Mouse (Mus musculus): ENCODE results near the gene Srsf7. TPM values are rescaled to one million over a fixed set of nuclear protein-coding genes. Genes with fewer than 3 reads are reported as not detected.
"Not testable (repeated sequence)": the region's sequence is repeated elsewhere in the genome, so short reads cannot be mapped to it uniquely, and the experiment has no call there.

Srsf7 gene
- polyA plus RNA-seq, 1 experiment from 2014 or later = 721 TPM

- ATAC-seq (ENCODE audit: low FRiP score, low read depth) = no peak
- H3K4me1 ChIP-seq = no peaks in the 10 kb centered on the region
These were observed 26.6 kb downstream of the Srsf7 start for GRCm38 (mm10) chr17:80180468-80180867.

DNA sequence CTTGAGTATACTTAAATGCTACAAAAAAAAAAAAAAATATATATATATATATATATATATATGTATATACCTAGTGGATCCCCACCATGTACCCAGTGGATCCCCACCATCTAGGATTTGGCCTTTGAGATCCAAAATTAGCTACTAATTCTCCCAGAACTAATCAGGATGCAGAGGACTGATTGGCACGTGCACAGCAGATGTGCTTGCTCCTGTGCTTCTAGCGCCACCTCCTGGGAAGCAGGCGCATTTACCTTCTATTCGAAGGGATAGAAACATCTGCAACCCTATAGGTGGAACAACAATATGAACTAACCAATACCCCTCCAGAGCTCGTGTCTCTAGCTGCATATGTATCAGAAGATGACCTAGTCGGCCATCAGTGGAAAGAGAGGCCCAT is 27.1 kb downstream of the Srsf7 start:
- ATAC-seq (ENCODE audit: low FRiP score, low read depth) = peak; percentile 83; the same call in 1 of the 2 replicates
- H3K9me3 ChIP-seq = no peaks in the 10 kb centered on the region
- no peaks in the 10 kb centered on the region for H3K36me3 ChIP-seq
- no peak overlapping the region for H3K27ac ChIP-seq
- no peak overlapping the region for H3K9ac ChIP-seq
- no peak overlapping the region for H3K4me2 ChIP-seq (replicated peaks)
- 0% methylated on average over 6 of the region's 6 CpGs for WGBS
- H3K4me3 ChIP-seq = no peak overlapping the region
- H3K4me1 ChIP-seq = no peaks in the 10 kb centered on the region
- H3K27me3 ChIP-seq = no peaks in the 10 kb centered on the region

More at GRCm38 (mm10) chr17:80180468-80180867, 26.6 kb downstream of the Srsf7 start:
- no peak overlapping the region for H3K9ac ChIP-seq
- no peaks in the 10 kb centered on the region for H3K36me3 ChIP-seq
- no peak overlapping the region for H3K4me3 ChIP-seq
- H3K9me3 ChIP-seq = no peaks in the 10 kb centered on the region
- H3K4me2 ChIP-seq (replicated peaks) = no peak overlapping the region
- no peak overlapping the region for H3K27ac ChIP-seq
- no peaks in the 10 kb centered on the region for H3K27me3 ChIP-seq

GRCm38 (mm10) chr17:80178846-80179245 is 28.3 kb downstream of the Srsf7 start:
- WGBS = 94% methylated on average over 3 of the region's 3 CpGs
- H3K4me3 ChIP-seq; H3K4me2 ChIP-seq (replicated peaks); H3K9me3 ChIP-seq; H3K9ac ChIP-seq; ATAC-seq (ENCODE audit: low FRiP score, low read depth); H3K27me3 ChIP-seq; H3K36me3 ChIP-seq; H3K4me1 ChIP-seq; H3K27ac ChIP-seq: not testable (repeated sequence)

- Histone ChIP-seq H3K9ac (no peak overlapping the region), H3K4me3 (no peak overlapping the region), H3K4me1 (no peaks in the 10 kb centered on the region), H3K27ac (no peak overlapping the region), H3K27me3 (no peaks in the 10 kb centered on the region), H3K4me2 (replicated peaks) (no peak overlapping the region), H3K9me3 (no peaks in the 10 kb centered on the region), H3K36me3 (no peaks in the 10 kb centered on the region)
- 93% methylated on average over 3 of the region's 3 CpGs for WGBS
- no peak for ATAC-seq (ENCODE audit: low FRiP score, low read depth)
These were observed 31.1 kb downstream of the Srsf7 start for GRCm38 (mm10) chr17:80175966-80176365.

DNA sequence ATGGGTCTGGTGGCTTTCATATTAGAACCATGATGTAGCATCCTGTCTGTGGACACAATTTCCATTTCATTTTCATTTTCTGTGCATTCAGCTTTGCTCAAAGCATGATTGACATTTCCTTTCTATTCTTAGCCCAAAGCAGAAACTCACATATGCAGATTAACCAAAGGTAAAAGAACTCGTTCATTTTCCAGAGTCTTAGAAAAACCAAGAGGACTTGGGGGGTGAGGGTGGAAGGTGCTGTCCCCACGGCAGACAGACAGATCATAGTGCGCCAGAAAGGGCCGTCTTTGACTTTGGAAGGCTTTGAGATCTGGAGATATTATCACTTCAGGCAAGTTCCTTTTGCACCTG is 31.7 kb downstream of the Srsf7 start:
- H3K9me3 ChIP-seq = no peaks in the 10 kb centered on the region
- no peak overlapping the region for H3K27ac ChIP-seq
- no peak overlapping the region for H3K4me3 ChIP-seq
- H3K36me3 ChIP-seq = no peaks in the 10 kb centered on the region
- H3K4me2 ChIP-seq (replicated peaks) = no peak overlapping the region
- no peaks in the 10 kb centered on the region for H3K27me3 ChIP-seq
- WGBS = 84% methylated on average over 4 of the region's 4 CpGs
- H3K4me1 ChIP-seq = no peaks in the 10 kb centered on the region
- no peak overlapping the region for H3K9ac ChIP-seq
- no peak for ATAC-seq (ENCODE audit: low FRiP score, low read depth)

DNA sequence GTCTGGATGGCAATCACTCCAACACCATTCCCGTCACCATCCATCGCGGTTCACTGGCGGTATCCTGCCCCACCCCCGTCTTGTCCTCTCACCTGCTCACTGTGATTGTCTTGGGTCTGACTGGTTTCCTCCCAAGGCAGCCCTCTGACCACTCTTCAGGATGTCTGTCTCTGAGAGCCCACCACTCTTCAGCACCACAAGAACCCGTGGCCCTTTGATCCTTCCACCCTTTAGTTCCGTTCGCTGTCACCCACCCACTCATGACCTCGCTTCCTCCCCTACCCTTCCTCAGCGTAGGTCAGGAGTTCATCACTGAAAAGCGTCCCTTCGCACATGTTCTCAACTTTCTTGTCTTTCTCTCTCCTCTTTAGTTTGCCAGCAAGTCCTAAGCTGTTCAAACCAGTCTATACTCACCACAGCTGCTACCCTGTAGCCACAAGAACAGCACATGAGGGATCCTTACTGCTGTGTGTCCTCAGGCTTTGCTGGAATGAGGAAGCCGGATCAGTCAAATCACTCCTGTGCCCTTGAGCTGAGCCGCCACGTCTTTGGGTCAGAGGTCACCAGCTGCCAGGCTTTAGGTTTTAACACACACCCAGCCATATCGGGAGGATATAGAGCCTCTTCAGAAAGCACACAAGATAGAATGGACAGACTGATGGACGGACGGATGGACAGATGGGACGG is 32.3 kb downstream of the Srsf7 start:
- H3K9me3 ChIP-seq = no peaks in the 10 kb centered on the region
- no peak overlapping the region for H3K27ac ChIP-seq
- WGBS = 74% methylated on average over 19 of the region's 19 CpGs
- no peaks in the 10 kb centered on the region for H3K4me1 ChIP-seq
- no peaks in the 10 kb centered on the region for H3K27me3 ChIP-seq
- no peak for ATAC-seq (ENCODE audit: low FRiP score, low read depth)
- H3K36me3 ChIP-seq = no peaks in the 10 kb centered on the region
- no peak overlapping the region for H3K9ac ChIP-seq
- H3K4me2 ChIP-seq (replicated peaks) = no peak overlapping the region
- no peak overlapping the region for H3K4me3 ChIP-seq

DNA sequence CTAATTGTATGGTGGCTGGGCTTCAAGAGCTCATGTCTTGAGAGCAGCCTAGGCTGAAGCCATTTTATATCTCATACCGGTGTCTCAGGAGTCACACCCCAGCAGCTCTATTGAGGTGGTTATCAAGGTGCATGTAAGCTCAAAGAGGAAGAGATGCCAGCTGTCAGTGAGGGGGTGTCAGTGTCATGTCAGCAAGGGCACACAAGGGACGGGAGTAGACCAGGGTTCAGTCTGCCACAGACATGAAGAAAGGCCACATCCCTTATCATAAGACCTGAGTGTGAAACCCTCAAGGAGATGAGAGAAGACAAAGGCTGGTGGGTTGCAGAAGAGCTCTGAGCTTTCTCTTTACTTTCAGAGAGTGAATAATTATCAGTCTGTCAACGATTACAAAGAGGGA is 33.0 kb downstream of the Srsf7 start:
- Histone ChIP-seq H3K9ac (no peak overlapping the region), H3K27ac (no peak overlapping the region), H3K4me1 (peaks cover 2% of the 10 kb centered on the region), H3K27me3 (no peaks in the 10 kb centered on the region), H3K4me3 (no peak overlapping the region), H3K36me3 (no peaks in the 10 kb centered on the region), H3K9me3 (no peaks in the 10 kb centered on the region), H3K4me2 (replicated peaks) (no peak overlapping the region)
- ATAC-seq (ENCODE audit: low FRiP score, low read depth) = no peak
- 80% methylated on average over 3 of the region's 3 CpGs for WGBS

DNA sequence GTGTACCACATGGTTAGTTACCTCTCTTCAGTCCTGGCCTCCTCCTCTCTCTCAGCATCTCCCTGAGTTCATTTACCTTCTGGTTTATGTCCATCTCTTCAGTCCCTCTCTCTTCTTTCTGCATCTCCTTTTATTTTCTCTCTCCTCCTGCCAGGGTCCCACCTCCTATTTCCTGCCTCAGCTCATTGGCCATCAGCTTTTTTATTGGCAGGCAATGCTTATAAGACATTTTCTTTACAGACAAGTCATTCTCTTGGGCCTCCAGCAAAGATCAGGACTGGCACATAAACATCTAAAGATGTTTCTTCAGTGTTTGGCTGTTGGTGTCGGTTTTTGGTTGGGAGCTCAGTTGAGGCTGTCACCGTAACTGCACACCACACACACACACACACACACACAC is 33.4 kb downstream of the Srsf7 start:
- no peak for ATAC-seq (ENCODE audit: low FRiP score, low read depth)
- H3K9me3 ChIP-seq = no peaks in the 10 kb centered on the region
- H3K4me3 ChIP-seq = no peak overlapping the region
- no peak overlapping the region for H3K27ac ChIP-seq
- H3K4me1 ChIP-seq = peaks cover 6% of the 10 kb centered on the region
- H3K27me3 ChIP-seq = no peaks in the 10 kb centered on the region
- WGBS = 88% methylated on average over 2 of the region's 2 CpGs
- H3K4me2 ChIP-seq (replicated peaks) = no peak overlapping the region
- H3K9ac ChIP-seq = no peak overlapping the region
- no peaks in the 10 kb centered on the region for H3K36me3 ChIP-seq

GRCm38 (mm10) chr17:80172761-80173160 is 34.3 kb downstream of the Srsf7 start:
- Histone ChIP-seq H3K27ac (no peak overlapping the region), H3K27me3 (no peaks in the 10 kb centered on the region), H3K4me1 (peaks cover 16% of the 10 kb centered on the region), H3K4me3 (no peak overlapping the region), H3K36me3 (no peaks in the 10 kb centered on the region), H3K9me3 (no peaks in the 10 kb centered on the region), H3K9ac (no peak overlapping the region), H3K4me2 (replicated peaks) (no peak overlapping the region)
- WGBS = 91% methylated on average over 5 of the region's 5 CpGs
- ATAC-seq (ENCODE audit: low FRiP score, low read depth) = no peak

- Histone ChIP-seq H3K4me1 (peaks cover 23% of the 10 kb centered on the region), H3K27me3 (no peaks in the 10 kb centered on the region), H3K4me3 (no peak overlapping the region), H3K4me2 (replicated peaks) (no peak overlapping the region), H3K9ac (no peak overlapping the region), H3K27ac (no peak overlapping the region), H3K36me3 (no peaks in the 10 kb centered on the region), H3K9me3 (no peaks in the 10 kb centered on the region)
- no peak for ATAC-seq (ENCODE audit: low FRiP score, low read depth)
- WGBS = 88% methylated on average over 4 of the region's 4 CpGs
These were observed 35.2 kb downstream of the Srsf7 start for GRCm38 (mm10) chr17:80171948-80172347.

- Histone ChIP-seq H3K9ac (no peak overlapping the region), H3K27me3 (no peaks in the 10 kb centered on the region), H3K36me3 (no peaks in the 10 kb centered on the region), H3K4me2 (replicated peaks) (no peak overlapping the region), H3K4me3 (no peak overlapping the region), H3K9me3 (no peaks in the 10 kb centered on the region), H3K27ac (no peak overlapping the region), H3K4me1 (peaks cover 25% of the 10 kb centered on the region)
- WGBS = 85% methylated on average over 7 of the region's 7 CpGs
- no peak for ATAC-seq (ENCODE audit: low FRiP score, low read depth)
These were observed 36.2 kb downstream of the Srsf7 start for GRCm38 (mm10) chr17:80170951-80171350.

- Histone ChIP-seq H3K27me3 (no peaks in the 10 kb centered on the region), H3K36me3 (no peaks in the 10 kb centered on the region), H3K4me2 (replicated peaks) (no peak overlapping the region), H3K9me3 (no peaks in the 10 kb centered on the region), H3K9ac (no peak overlapping the region), H3K4me1 (peaks cover 31% of the 10 kb centered on the region), H3K4me3 (no peak overlapping the region), H3K27ac (no peak overlapping the region)
- ATAC-seq (ENCODE audit: low FRiP score, low read depth) = no peak
- 91% methylated on average over 6 of the region's 6 CpGs for WGBS
These were observed 37.3 kb downstream of the Srsf7 start for GRCm38 (mm10) chr17:80169792-80170191.

DNA sequence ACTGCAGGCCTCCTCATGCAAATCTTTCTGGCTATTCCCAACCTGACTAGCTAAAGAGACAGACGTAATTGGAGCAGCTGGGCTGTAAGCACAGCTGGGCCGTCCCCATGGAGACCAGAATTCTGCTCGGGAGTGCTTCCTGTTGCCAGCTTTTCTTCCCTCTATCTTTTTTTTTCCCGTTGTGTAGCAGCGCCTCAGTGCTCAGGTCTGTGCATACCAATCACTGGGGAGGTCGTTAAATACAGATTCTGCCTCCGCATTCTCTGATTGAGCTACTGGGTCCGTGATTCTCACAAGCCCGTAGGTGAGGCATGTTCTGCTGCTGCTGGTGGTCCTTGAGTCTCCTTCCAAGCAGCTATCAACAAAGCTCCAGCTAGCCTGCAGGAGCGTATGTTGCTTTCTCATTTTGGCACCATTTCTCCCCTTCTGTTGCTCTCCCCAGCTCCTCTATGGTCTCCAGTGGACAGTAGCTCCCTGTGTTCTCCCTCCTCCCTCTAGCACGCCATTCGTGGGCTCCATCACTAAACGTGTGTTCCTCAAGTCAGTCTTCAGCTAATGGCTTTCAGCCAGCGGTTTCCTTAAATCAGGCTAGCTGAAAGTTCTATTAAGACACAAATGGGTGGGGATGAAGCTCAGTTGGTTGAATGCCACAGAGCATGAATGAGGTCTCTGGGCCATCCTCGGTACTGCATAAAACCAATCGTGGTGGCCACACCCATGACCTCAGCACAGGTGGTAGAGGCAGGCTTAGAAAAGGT is 38.5 kb downstream of the Srsf7 start:
- WGBS = 17% methylated on average over 16 of the region's 16 CpGs
- H3K4me3 ChIP-seq = peak overlapping the region; percentile 27
- H3K27ac ChIP-seq = peak overlapping the region; percentile 70
- no peaks in the 10 kb centered on the region for H3K27me3 ChIP-seq
- H3K4me1 ChIP-seq = peaks cover 31% of the 10 kb centered on the region
- peak; percentile 77 for ATAC-seq (ENCODE audit: low FRiP score, low read depth)
- H3K4me2 ChIP-seq (replicated peaks) = peak overlapping the region; percentile 56
- no peaks in the 10 kb centered on the region for H3K36me3 ChIP-seq
- H3K9me3 ChIP-seq = no peaks in the 10 kb centered on the region
- no peak overlapping the region for H3K9ac ChIP-seq
